Mouse (Mus musculus): ENCODE results near the gene Gm49369. TPM values are rescaled to one million over a fixed set of nuclear protein-coding genes. Genes with fewer than 3 reads are reported as not detected.
A peak's percentile ranks its signal among the peaks of the same experiment; 100 is the strongest.

Gene Gm49369
- total and polyA plus RNA-seq, 3 experiments, result 5.2 to 8.4 TPM; not detected in 1

DNA sequence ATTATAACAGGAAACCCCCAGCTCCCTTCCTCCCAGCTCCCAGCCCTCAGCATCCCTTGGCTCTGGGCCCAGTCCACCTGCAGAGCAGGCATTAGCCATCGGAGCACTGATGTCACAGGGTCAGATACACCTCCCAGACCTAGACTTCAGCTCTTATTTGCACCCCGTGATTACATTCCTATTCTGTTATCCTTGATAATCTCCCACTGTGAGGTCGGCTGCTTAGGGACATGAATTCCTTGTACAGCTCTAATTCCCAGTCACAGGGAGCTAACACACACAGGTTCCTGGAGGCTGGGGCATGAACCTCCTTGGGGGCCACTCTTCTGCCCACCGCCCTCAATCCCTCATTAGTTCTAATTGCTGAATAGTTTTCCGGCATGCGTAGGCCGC is 18.3 kb upstream of the Gm49369 start:
- dilution Hi-C loops (cut with MboI; ENCODE audit: extremely low pct_ligation_motif_present, extremely low pct_unique_long_range_greater_than_20kb, low sequenced_read_pairs), result no loop called here

DNA sequence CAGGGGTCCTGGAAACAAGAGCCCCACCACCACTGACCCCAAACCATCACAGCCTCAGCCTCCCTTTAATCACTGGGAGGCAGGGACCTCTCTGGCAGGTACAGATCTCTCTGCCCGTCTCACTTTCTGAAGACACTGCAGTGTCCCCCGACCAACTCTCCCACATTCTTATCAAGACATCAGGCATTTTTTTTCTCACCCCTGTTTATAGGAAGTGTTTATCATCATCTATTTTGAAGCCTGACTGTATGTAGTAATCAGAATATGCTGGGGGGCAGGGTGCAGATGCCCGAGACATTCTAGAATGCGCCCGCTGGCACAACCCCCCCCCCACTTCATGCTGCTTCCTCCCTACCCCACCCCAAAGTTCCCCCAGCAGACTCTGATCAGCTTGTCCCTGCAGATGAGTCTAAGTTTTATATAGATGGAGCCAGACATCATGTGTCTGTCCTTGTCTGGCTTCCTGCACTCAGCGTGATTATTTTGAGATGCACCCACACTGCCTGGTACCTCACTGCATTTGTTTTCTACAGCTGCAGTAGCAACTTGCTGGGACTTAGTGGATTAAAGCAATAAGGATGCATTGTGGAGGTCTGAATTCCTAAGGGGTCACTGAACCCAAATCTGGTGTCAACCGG is 17.8 kb upstream of the Gm49369 start:
- no peaks in the 10 kb centered on the region for H3K9me3 ChIP-seq (replicated peaks; ENCODE audit: low read length)
- DNase-seq (ENCODE audit: extremely low read depth), result no peak
- in situ Hi-C loops (cut with MboI; ENCODE audit: low pct_ligation_motif_present, low pct_unique_long_range_greater_than_20kb, low sequenced_read_pairs), result no loop called here
- dilution Hi-C loops (cut with MboI; ENCODE audit: extremely low pct_ligation_motif_present, extremely low pct_unique_long_range_greater_than_20kb, low sequenced_read_pairs), result no loop called here
- H3K27me3 ChIP-seq (replicated peaks), result no peaks in the 10 kb centered on the region
- no peak overlapping the region for H3K27ac ChIP-seq (ENCODE audit: insufficient read depth, low read depth)
- H3K4me3 ChIP-seq (replicated peaks in 1 of 3; ENCODE audit: low read depth in 2 of 3, low read length in 2 of 3, poor library complexity in 1 of 3), result no peak overlapping the region
- H3K36me3 ChIP-seq (replicated peaks in 1 of 2; ENCODE audit: control insufficient read depth in 1 of 2, insufficient read depth in 1 of 2, low read length in 1 of 2), result no peaks in the 10 kb centered on the region
- H3K4me2 ChIP-seq (ENCODE audit: insufficient read depth, low read depth, poor library complexity, severe bottlenecking), result no peak overlapping the region
- no peak for TF ChIP-seq CHD2 (IDR thresholded peaks at IDR 0.05; ENCODE audit: low read length)
- no peak for TF ChIP-seq ZMIZ1 (IDR thresholded peaks at IDR 0.05; ENCODE audit: low read depth, low read length)
- no peak for TF ChIP-seq TBP (conservative IDR thresholded peaks at IDR 0.05; ENCODE audit: low read depth, low read length)
- no peak for TF ChIP-seq BHLHE40 (IDR thresholded peaks at IDR 0.05; ENCODE audit: low read depth, low read length)
- no peak for TF ChIP-seq RAD21 (IDR thresholded peaks at IDR 0.05; ENCODE audit: low read depth, low read length)
- no peak for TF ChIP-seq CTCF (conservative IDR thresholded peaks at IDR 0.05 in 1 of 2, IDR thresholded peaks at IDR 0.05 in 1 of 2; ENCODE audit: low read depth in 2 of 2, low read length in 2 of 2)
- no peak for TF ChIP-seq SMC3 (IDR thresholded peaks at IDR 0.05; ENCODE audit: low read depth, low read length)
- no peak overlapping the region for H3K9ac ChIP-seq (ENCODE audit: insufficient read depth, low read depth)
- peaks cover 11 to 27% of the 10 kb centered on the region in 2 experiments for H3K4me1 ChIP-seq (ENCODE audit: control insufficient read depth in 1 of 2, insufficient read depth in 2 of 2)
- no peaks in the 10 kb centered on the region for H3K79me2 ChIP-seq (replicated peaks; ENCODE audit: control insufficient read depth, extremely low read depth, insufficient read depth, poor library complexity, severe bottlenecking)

More for the DNA sequence above, 18.3 kb upstream of the Gm49369 start:
- Histone ChIP-seq H3K9me3 (replicated peaks; ENCODE audit: low read length) (no peaks in the 10 kb centered on the region), H3K4me3 (replicated peaks in 1 of 3; ENCODE audit: low read depth in 2 of 3, low read length in 2 of 3, poor library complexity in 1 of 3) (no peak overlapping the region), H3K36me3 (replicated peaks in 1 of 2; ENCODE audit: control insufficient read depth in 1 of 2, insufficient read depth in 1 of 2, low read length in 1 of 2) (no peaks in the 10 kb centered on the region), H3K79me2 (replicated peaks; ENCODE audit: control insufficient read depth, extremely low read depth, insufficient read depth, poor library complexity, severe bottlenecking) (no peaks in the 10 kb centered on the region), H3K4me1 (ENCODE audit: control insufficient read depth in 1 of 2, insufficient read depth in 2 of 2) (peaks cover 11 to 27% of the 10 kb centered on the region in 2 experiments), H3K27me3 (replicated peaks) (no peaks in the 10 kb centered on the region), H3K4me2 (ENCODE audit: insufficient read depth, low read depth, poor library complexity, severe bottlenecking) (no peak overlapping the region), H3K9ac (ENCODE audit: insufficient read depth, low read depth) (no peak overlapping the region), H3K27ac (ENCODE audit: insufficient read depth, low read depth) (no peak overlapping the region)
- TF ChIP-seq USF2 (conservative IDR thresholded peaks at IDR 0.05; ENCODE audit: low read depth, low read length), result no peak
- TF ChIP-seq ZC3H11A (IDR thresholded peaks at IDR 0.05; ENCODE audit: low read depth, low read length), result no peak
- TF ChIP-seq RCOR1 (conservative IDR thresholded peaks at IDR 0.05; ENCODE audit: low read depth, low read length), result no peak
- TF ChIP-seq POLR2AphosphoS2 (IDR thresholded peaks at IDR 0.05; ENCODE audit: low read depth, low read length), result no peak
- TF ChIP-seq GABPA (IDR thresholded peaks at IDR 0.05; ENCODE audit: insufficient replicate concordance, low read depth, low read length), result no peak
- TF ChIP-seq RAD21 (IDR thresholded peaks at IDR 0.05; ENCODE audit: low read depth, low read length), result no peak
- in situ Hi-C loops (cut with MboI; ENCODE audit: low pct_ligation_motif_present, low pct_unique_long_range_greater_than_20kb, low sequenced_read_pairs), result no loop called here
- DNase-seq (ENCODE audit: extremely low read depth), result no peak

DNA sequence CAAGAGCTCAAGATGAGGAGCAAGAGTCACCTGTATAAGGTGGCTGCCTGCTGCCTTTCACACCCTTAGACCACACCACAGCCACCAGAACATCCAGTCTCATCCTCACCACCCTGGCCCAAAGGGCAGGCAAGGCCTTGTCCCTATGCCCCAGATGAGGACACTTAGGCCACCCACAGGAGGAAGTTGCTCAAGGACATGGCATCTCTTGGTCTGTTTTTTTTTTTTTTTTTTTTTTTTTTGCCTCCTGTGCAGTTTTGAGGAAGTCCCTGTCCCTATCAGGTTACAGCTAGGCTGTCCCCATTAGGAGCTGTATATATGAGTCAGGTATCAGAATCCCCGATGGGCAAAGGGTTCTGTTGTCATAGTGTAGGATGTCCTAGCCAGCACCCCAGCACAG is 16.8 kb upstream of the Gm49369 start:
- Histone ChIP-seq H3K4me3 (replicated peaks in 1 of 3; ENCODE audit: low read depth in 2 of 3, low read length in 2 of 3, poor library complexity in 1 of 3) (no peak overlapping the region), H3K9me3 (replicated peaks; ENCODE audit: low read length) (no peaks in the 10 kb centered on the region), H3K27me3 (replicated peaks) (no peaks in the 10 kb centered on the region), H3K36me3 (replicated peaks in 1 of 2; ENCODE audit: control insufficient read depth in 1 of 2, insufficient read depth in 1 of 2, low read length in 1 of 2) (no peaks in the 10 kb centered on the region), H3K4me2 (ENCODE audit: insufficient read depth, low read depth, poor library complexity, severe bottlenecking) (no peak overlapping the region), H3K27ac (ENCODE audit: insufficient read depth, low read depth) (no peak overlapping the region), H3K4me1 (ENCODE audit: control insufficient read depth in 1 of 2, insufficient read depth in 2 of 2) (peaks cover 12 to 36% of the 10 kb centered on the region in 2 experiments), H3K79me2 (replicated peaks; ENCODE audit: control insufficient read depth, extremely low read depth, insufficient read depth, poor library complexity, severe bottlenecking) (no peaks in the 10 kb centered on the region), H3K9ac (ENCODE audit: insufficient read depth, low read depth) (no peak overlapping the region)
- dilution Hi-C loops (cut with MboI; ENCODE audit: extremely low pct_ligation_motif_present, extremely low pct_unique_long_range_greater_than_20kb, low sequenced_read_pairs) (no loop called here), in situ Hi-C loops (cut with MboI; ENCODE audit: low pct_ligation_motif_present, low pct_unique_long_range_greater_than_20kb, low sequenced_read_pairs) (no loop called here)
- TF ChIP-seq SMC3 (IDR thresholded peaks at IDR 0.05; ENCODE audit: low read depth, low read length), result no peak
- peak; percentile 95 for TF ChIP-seq ZNF384 (IDR thresholded peaks at IDR 0.05; ENCODE audit: low read depth, low read length)
- no peak for TF ChIP-seq MAX (IDR thresholded peaks at IDR 0.05; ENCODE audit: low read length)
- peak; percentile 39 for DNase-seq (ENCODE audit: extremely low read depth)

All from CH12.LX (cell line).